Mouse (Mus musculus): ENCODE measurements at regions not wholly inside any gene's neighbourhood (a gene's known extent, or its start where the extent isn't known, plus 50 kb on each side); places are given as distances from the start of the nearest gene placed in this dataset.

- no peak for TF ChIP-seq CTCF (conservative IDR thresholded peaks at IDR 0.05; ENCODE audit: insufficient read depth, insufficient read length, low read depth, low read length)
- TF ChIP-seq POLR2A (IDR thresholded peaks at IDR 0.05; ENCODE audit: low read depth, low read length) = no peak
Observed at GRCm38 (mm10) chr17:47283158-47283557, 85.5 kb upstream of the Mrps10 start.

Measured in kidney, adult 2 months (tissue).